Mouse (Mus musculus) WW6 (cell line): ENCODE measurements around the gene Rbm26.
A peak's percentile ranks its signal among the peaks of the same experiment; 100 is the strongest.

Source experiments
- DNase-seq: peaks from one replicate; pipeline ENCODE4 v3.0.0-alpha.2; 2013; ENCODE audit warnings: low read depth, low spot score

The Rbm26 gene

GRCm38 (mm10) chr14:105177238-105177693 lies at the start of gene Rbm26:
Gene Rbm26 (minus strand): TSS chr14:105177327.
- DNase-seq, result peak; percentile 88

- DNase-seq, result no peak
These were observed 48.7 kb upstream of the Rbm26 start for GRCm38 (mm10) chr14:105225790-105226189.

- no peak for DNase-seq
These were observed 45.1 kb upstream of the Rbm26 start for GRCm38 (mm10) chr14:105222240-105222639.

GRCm38 (mm10) chr14:105219525-105220376 lies 42.6 kb upstream of the Rbm26 start:
- DNase-seq, result no peak

GRCm38 (mm10) chr14:105198401-105198800 lies 21.3 kb upstream of the Rbm26 start:
- DNase-seq, result no peak

- no peak for DNase-seq
These were observed 17.6 kb upstream of the Rbm26 start for GRCm38 (mm10) chr14:105194682-105195081.

GRCm38 (mm10) chr14:105184866-105185265 lies 7.7 kb upstream of the Rbm26 start:
- DNase-seq, result no peak

- no peak for DNase-seq
These were observed 5.7 kb upstream of the Rbm26 start for GRCm38 (mm10) chr14:105182786-105183185.

GRCm38 (mm10) chr14:105179733-105180132 lies 2.6 kb upstream of the Rbm26 start:
- DNase-seq, result no peak

GRCm38 (mm10) chr14:105178996-105179395 lies 1.9 kb upstream of the Rbm26 start:
- no peak for DNase-seq

- no peak for DNase-seq
These were observed 552 bp downstream of the Rbm26 start for GRCm38 (mm10) chr14:105176381-105177168.

- no peak for DNase-seq
These were observed 9.9 kb downstream of the Rbm26 start for GRCm38 (mm10) chr14:105167181-105167580.

GRCm38 (mm10) chr14:105164793-105165192 lies 12.3 kb downstream of the Rbm26 start:
- DNase-seq, result no peak

GRCm38 (mm10) chr14:105161334-105161733 lies 15.8 kb downstream of the Rbm26 start:
- no peak for DNase-seq

GRCm38 (mm10) chr14:105158526-105158925 lies 18.6 kb downstream of the Rbm26 start:
- no peak for DNase-seq

- DNase-seq, result no peak
These were observed 43.1 kb downstream of the Rbm26 start for GRCm38 (mm10) chr14:105134076-105134475.

- no peak for DNase-seq
These were observed 49.3 kb downstream of the Rbm26 start for GRCm38 (mm10) chr14:105127715-105128385.

- DNase-seq, result no peak
These were observed 52.6 kb downstream of the Rbm26 start for GRCm38 (mm10) chr14:105124513-105124912.

GRCm38 (mm10) chr14:105115402-105115801 lies 61.7 kb downstream of the Rbm26 start:
- DNase-seq, result no peak

GRCm38 (mm10) chr14:105106252-105106651 lies 70.9 kb downstream of the Rbm26 start:
- DNase-seq, result no peak

GRCm38 (mm10) chr14:105098861-105099260 lies 78.3 kb downstream of the Rbm26 start:
- DNase-seq, result no peak

GRCm38 (mm10) chr14:105096221-105096620 lies 80.9 kb downstream of the Rbm26 start:
- DNase-seq, result no peak
